Mouse (Mus musculus) thymus, adult 18-20 months (tissue): ENCODE data around the gene Aup1.

Source experiments
- DNase-seq, 2 experiments: peaks; one replicate each; pipeline ENCODE4 v3.0.0; 2022; ENCODE audit warnings: mixed read lengths in 2 of 2

Aup1 gene

DNA sequence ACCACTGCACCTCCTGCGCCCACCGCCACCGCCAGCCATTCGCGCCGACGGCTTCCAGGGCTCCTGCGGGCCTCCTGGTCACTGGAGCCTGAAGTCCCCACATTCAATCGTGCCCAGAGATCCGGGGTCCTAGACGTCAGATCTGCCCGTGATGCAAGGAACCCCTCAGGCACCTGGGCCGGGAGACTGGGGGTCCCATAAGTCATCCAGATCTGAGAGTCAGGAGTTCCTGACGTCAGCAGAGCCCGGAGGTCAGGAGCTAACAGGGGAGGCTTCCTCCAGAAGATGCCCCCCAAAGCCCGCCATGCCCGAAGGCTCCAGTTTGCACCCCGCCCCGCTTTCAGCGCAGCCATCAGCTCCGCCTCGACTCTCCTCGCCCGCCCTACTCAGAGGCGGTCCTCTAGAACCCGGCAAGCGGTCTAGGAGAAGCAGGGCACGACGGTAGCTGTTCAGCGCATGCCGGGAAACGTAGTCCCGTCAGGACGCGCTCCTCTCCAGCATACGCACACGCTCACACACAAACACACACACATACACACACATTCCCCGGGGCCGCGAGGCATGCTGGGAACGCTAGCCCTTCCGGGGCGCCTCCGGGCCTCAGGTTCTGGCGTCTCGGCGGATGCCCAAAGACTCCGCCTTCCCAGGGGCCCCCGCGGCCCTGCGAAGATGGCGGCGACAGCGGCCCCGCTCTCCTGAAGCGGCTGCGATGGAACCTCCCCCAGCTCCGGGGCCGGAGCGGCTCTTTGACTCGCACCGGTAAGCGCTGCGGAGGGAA, at the start of gene Aup1:
Gene Aup1 (plus strand): TSS at position 448 of the 778 bp plus-strand sequence.
- DNase-seq = peak; percentile 94 to 97

DNA sequence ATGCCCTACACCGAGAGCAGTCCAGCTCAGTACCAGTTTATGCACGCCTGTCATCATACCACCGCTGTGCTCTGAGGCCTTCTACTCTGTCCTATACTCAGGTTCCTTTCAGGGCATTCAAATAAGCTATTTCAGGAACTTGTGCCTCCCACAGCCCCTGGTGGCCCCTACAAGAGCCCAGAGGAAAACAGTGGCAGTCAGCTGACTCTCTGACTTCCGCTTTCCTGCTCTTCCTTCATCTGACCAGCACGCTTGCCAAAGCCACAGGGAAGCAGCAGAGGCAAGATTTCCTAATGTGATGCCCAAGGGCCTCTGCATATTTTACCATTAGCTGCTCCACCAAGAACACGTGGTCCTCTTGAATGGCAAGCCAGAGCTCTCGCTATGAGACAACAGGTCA, 49.4 kb upstream of the Aup1 start:
- DNase-seq = no peak

DNA sequence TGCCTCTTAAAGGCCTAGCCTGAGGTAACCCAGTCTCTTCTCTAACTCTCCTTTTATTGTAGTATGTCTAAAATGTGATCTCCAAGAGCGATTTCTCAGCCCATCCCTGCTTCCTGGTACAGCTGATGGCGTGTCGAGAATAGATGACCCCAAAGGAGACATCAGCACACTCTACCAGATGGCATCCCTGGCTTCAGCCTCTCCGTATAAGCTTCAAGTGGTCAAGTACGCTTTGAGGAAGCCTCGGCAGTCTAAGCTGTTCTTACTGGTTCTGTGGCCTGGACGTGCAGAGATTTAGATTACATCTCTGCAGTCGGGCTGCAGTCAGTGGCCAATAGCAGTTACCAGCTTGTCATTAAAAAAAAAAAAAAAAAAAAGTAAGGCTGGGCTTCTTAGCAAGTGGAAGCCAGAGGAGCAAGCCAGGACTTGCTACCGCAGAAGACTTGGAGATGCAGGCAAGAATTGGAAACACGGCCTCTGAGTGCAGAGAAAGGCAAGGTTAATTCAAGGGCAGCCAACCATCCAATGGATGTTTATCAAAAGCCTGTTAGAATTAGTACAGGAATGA, 48.8 kb upstream of the Aup1 start:
- no peak for DNase-seq

DNA sequence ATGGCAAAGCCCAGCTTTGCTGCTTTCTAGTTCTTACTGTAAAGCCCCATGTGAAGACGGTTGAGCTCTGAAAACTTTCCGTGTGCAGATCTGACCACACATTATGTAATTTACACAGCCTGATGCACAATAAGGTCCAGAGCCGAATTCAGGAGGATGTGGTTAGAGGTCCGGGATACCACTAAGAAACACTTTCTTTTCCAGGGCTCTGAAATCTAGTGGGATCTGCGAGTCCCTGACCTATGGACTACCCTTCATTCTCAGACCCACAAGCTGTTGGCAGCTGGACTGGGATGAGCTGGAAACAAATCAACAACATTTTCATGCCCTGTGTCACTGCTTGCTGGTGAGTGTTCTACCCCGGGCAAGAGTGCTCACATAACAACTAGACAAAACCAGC, 48.2 kb upstream of the Aup1 start:
- DNase-seq = no peak

DNA sequence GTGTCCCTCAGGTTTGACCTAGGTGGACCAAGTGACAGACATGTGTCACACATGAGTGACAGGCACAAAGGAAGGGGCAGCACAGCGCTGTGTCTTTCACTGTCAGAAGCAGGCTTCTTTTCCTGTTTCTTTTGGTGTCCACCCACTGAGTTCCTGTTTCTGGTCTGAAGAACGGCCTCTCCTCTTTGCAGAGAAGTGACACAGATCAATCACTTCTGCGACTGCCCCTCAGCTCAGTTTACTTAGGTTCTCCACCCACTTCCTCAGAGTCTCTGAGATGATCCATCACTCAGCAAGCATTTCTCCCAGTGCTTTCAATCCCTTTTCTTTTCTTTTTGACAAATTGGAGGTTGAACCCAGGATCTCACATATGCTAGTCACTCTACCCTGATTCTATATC, 45.7 kb upstream of the Aup1 start:
- DNase-seq = no peak

DNA sequence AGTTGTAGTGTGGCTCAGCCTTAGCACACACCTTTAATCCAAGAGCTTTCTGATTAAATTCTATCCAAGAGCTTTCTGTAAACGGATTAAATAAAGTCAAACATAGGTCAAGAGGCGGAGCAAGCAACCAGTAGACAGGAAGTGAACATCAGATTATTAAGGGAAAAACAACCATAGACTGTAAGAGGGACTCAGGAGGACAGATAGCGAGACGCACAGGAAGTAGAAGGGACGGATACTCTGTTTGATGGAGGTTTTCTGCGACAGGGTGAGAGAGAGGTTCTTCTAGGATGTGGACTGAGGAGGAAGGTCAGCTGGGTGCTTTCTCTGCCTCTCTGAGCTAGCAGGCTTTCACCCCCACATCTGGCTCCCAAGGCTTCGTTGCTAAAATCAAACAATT, 44.3 kb upstream of the Aup1 start:
- DNase-seq = no peak

DNA sequence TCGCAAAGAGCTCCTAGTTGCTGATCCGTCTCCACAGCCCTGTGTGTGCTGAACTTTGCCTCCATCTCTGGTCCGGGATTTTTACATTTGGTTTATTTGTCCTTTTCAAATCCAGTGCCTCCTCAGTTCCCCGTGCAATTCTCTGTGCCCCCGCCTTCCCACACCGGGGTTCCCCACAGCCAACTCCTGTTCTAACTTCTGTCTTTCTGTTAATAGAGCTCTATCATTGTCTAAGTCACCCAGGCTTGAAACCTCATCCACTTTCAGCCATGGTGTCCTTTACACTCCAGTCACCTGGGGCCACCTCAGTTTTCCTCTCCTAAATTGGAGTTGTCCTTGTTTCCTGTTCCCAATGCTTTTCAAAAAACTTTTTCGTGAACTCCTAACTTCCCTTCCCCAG, 43.1 kb upstream of the Aup1 start:
- no peak for DNase-seq

DNA sequence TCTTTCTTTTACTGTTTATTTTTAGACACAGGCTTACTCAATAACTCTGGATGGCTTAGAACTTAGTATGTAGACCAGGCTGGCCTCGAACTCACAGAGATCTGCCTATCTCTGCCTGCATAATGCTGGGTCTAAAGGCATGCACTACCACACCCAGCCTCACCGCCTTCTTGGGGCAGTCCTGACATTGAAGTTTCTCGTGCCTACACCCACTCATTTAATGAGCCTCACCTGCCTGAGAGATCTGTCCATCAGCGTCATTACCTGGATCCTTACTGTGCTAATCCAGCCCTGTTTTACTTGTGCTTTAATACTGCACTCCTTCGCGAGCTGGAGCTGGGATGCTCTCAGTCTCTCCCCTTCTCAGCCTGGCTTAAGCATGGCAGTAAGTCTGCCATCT, 42.6 kb upstream of the Aup1 start:
- no peak for DNase-seq

DNA sequence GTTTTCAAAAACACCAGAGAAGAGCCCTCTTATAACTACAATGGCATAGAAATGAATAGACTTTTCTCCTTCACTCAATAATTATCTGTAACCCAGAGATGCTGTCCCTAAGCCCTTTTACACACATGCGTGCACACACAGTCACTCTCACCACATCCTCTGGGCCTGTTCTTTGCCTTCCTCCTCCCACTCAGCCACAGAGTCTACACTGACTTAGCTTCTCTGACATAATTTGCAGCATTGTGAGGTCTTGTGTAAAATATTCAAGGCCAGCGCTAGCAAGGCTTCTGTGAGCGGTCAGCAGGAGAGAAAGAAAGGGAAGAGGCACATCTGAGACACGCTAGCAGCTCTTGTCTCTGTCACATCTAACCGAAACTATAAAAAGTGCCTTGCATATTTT, 40.9 kb upstream of the Aup1 start:
- no peak for DNase-seq

DNA sequence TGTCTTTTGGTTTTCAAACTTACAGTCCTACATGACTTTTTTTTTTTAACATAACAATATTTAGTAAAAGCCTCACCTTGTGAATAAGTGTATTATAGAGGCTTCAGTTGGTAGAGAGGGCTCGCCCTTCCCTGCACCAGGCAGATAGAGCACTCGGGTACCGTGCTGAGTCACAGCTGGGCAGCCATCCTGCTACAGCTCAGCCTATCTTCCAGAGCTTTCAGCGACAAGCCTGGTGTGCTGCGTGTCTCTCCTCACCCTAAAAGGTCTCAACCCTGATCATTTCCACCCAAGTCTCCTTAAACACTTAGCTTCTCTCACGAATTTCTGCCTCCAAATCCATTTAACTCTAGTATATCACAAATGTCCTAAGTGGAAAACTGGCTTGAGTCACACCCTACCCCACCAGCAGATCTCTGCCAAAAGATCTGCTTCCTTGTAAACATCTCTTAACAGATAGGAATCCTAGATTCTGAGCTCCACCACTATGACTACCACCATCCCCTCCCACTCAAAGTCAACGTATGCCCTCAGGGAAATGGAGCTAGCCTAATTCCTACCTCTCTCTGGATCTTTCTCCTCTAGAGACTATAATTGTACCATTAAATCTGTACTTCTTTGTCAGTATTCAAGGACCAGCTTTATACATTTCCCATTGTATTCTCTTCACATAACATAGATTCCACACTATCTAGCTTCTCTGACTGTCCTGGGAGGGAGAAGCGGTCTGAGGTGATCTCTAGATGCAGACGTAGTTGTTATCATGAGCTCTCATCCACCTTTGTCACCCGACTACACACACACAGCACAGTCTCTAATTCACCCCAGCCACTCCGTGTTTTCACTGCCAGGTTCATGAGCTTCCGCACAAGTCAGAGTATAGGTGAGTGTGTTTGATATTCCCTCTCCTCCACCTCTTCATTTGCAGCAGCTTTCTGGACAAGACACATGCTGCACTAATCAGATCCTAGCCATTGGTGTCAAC, 39.5 kb upstream of the Aup1 start:
- DNase-seq = no peak

DNA sequence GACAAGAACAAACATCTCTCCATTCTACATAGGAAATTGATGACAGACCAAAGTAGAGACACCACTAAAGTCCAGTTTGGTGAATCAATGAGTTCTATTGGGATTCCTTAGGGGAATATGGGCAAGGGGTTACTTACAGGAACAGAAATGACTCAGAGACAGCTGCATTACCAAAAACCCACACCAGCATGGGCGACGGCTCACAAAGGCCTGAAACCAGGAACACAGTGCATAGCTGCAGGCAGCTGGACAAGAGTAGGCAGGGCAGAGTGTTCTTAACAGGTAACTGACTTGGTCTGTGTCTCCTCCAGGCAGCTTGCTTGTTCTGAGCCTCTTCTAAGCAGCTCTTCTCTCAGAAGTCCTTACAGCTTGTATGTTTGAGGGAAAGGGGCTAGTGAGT, 38.6 kb upstream of the Aup1 start:
- DNase-seq = no peak

DNA sequence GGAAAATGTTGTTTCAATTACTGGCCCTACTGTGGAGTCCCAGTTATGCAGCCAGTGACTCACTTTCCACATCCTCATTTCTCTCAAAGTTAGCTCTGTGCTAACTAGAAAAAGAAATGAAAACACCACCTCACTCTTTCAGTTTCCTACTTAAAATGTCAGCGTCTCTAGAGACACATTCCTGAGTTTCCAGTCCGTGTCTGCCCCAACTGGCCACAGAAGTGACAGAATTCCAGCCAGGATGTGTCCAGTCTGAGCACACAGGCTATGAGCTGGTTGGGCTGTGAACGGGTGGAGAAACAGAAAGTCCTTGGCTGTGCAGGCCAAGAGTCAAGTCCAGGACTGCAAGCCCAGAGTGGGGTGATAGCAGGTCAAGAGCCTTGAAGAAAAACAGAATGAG, 37.1 kb upstream of the Aup1 start:
- no peak for DNase-seq

DNA sequence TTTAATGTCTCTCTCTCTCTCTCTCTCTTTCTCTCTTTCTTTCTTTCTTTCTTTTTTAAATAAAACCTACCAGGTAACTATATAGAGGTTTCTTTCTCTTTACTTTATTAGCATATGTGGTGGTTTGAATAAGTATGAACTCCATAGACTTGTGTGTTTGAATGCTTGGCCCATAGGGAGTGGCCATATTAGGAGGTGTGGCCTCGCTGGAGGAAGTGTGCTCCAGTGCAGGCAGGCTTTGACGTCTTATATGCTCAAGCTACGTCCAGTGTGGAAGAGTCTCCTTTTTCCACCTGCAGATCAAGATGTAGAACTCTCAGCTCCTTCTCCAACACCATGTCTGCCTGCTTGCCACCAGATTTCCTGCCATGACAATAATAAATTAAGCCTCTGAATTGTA, 35.3 kb upstream of the Aup1 start:
- no peak for DNase-seq

DNA sequence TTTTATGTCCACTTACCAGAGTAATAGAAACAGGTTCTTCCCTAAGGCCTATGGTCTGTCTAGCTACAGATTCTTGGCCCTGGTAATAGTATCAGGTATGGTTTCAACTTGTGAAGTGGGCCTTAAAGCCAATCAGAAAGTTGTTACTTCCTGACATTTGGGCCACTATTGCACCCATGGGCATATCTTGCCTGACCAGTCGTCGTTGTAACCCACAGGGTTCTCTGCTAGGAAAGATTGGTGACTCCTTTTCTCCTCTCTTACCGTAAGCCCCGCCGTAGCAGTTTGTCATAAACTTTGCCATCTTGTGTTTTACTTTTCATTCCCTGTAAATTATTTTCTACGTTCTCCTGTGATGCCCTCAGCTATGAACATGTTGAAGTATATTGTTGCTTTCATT, 34.2 kb upstream of the Aup1 start:
- no peak for DNase-seq

DNA sequence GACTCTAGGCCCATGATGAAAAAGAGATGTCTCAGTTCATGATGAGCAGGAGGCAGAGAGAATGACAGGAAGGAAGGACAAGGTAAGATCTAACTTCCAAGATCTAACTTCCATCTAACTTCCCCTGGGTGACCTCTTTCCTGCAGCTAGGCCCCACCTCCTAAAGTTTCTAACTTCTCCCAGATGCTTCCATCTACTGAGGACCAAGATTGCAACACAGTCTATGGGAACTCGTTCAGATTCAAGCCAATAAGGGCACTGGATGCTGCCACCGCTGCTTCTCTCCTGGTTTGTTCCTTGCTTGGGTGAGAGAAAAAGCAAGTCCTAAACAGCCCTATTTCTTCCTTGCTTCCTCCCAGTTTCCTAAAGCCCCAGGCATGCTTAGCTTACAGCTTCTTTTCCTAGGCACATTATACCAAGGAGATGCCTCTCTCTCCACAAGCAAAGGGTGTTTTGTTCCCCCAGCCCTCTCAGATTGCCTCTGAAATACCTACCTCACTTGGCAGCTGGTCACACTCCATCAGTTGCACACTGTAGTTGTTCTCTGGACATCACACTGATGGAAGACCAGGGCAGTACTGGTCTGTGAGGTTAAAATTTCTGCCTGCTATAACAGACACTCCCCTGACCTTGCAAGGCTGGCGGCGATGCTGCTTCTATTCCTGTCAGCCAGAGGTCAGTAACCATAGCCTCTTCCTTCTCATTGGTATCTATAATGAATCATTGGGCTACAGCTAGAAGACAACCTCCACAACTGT, 33.3 kb upstream of the Aup1 start:
- DNase-seq = no peak

DNA sequence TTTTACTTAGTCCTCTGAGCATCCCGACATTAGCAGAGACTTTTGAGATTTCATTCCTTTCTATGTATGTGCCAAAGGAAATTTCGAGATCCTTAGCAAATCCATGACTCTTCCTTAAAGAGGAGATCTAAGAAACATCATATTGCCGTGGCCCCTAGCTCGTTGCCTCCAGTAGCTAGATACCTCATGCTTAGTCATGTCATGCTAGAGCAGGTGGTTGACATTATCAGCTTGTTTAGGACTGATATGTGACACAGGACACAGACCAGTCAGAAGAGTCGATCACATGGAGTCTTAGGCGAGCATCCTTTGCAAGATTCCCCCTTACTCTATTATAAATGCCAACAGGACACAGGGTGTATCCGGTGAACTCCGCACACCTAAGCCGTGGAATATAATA, 31.3 kb upstream of the Aup1 start:
- no peak for DNase-seq

DNA sequence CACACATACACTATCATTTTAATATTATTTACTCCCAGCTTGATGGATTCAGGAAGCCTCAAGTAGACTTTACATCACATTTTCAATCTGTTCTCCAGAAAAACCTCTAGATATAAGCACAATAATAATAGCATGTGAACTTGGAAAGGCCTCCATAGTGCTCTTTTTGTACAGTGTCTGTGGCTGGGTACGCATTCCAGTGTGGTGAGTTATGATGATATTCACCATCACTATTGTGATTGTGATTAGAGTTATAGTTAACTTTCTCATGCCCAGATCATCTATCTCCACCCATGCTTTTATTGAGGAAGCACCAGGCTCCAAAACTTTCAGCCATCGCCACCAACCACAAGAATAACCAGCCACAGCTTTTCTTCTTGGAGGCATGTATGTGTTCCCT, 30.5 kb upstream of the Aup1 start:
- DNase-seq = no peak

DNA sequence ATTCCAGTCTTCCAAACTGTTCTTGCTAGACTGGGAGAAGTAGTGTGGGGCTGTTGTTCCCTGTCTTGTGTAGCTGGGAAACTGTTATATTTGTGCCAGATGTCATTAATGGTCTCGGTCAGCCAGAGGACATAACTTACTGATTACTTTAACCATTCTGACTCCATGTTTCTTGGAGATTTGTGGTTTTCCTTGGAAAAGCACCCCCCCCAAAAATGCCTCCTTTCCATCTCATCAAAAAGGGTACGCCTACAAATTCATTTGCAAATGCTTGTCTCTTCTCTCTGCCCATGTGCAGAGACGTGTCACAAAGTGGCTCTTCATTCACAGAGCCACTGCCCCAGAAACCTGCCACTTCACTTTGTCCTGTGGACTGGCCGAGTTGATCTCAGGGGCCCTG, 29.9 kb upstream of the Aup1 start:
- no peak for DNase-seq

DNA sequence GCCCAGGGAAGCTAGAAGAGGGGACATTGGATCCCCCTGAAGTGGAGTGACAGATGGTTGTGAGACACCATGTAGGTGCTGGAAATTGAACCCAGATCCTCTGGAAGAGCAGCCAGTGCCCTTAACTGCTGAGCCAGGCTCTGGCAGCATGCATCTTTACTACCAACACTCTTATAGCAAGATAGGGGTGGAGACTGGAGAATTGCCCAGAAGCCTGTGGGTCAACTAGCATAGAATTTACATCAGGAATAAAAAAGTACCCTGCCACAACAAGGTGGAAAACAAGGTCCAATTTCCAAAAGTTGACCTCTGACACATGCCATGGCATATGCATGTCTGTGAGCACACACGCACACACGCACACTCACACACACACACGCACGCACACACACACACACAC, 29.1 kb upstream of the Aup1 start:
- DNase-seq = no peak

DNA sequence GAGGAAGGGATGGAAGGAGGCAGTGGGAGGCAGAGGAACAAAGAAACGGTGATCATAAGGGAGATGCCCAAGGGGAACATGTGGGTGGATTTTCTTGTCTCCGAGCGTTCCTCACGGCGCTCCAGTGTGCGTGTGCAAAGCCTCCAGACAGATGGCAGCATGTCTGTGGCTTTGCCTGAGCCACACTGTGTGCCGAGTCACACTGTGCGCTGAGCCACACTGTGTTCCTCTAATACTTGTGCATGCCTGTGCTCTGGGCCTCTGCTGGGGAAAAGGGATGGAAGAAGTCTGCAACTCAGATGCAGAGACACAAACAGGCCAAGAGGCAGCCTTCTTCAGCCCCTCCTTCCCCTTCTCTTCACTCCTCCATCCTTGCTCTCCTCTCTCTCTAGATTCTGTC, 27.0 kb upstream of the Aup1 start:
- DNase-seq = no peak

DNA sequence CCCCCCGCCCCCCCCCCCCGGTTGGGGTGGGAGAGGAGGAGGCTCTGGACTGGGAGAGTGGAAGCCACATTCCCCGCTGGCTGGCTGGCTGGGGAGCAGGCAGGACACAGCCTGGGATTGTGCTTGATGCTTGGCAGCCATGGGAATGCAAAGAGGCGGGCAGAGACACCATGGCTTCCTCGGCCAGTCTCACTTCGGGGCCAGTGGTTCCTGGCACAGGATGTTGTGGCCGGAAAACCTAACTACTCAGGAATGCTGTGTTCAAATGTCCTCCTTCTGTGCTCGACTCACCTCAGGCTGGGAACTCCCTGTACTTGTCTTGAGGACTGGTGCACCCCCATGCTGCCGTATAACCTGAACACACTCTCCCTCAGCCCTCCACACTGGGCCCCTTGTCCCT, 26.6 kb upstream of the Aup1 start:
- no peak for DNase-seq

DNA sequence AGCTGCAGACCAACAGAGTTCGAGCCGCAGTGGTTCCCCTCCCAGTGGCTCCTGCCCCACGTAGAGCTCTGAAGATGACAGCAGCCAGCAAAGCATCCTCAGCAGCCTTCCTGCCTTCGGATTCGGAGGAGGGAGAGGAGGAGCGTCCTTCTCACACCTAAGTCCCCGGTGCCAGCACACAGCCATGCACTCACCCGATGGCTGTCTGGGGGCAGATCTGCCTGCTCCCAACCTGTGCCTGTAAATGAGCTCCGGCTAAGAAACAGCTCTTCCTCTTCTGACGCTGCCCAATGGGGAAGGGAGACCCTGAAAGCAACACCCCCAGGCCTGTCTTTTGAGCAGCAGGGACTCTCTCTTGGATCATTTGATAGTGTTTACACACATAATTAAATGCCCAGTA, 24.5 kb upstream of the Aup1 start:
- no peak for DNase-seq

DNA sequence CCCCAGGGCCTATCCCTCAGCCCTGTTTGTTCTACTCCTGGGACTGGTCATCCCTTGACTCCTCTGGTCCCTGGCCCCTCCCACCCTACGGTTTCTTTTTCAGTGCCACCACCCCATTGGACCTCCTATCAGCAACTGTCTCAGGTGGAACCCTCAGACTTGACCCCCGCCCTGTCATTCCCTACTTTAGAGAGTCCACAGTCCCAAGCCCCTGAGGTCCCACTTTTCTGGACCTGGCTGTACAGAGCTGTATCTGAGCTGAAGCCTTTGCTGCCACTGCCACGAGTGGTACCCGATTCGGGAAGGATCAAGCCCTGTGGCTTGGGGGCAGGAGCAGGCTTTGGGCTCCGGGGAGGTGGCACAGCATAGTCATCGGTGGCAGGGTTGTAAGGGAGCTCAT, 23.2 kb upstream of the Aup1 start:
- DNase-seq = no peak
